Mouse (Mus musculus): ENCODE measurements around the gene Hint1. TPM values are rescaled to one million over a fixed set of nuclear protein-coding genes. Genes with fewer than 3 reads are reported as not detected.

Hint1 gene
- 653 and 677 TPM in 2 replicates for polyA plus RNA-seq (2016; fragmentation: Nextera tagmentation; extraction: Ambion mirVana)

- peak within 1 kb of the TSS; percentile 62 for H3K4me2 ChIP-seq (replicated peaks)
- H3K27ac ChIP-seq: peak within 1 kb of the TSS; percentile 89
- peaks cover 21% of the 10 kb centered on the region for H3K4me1 ChIP-seq
- H3K36me3 ChIP-seq: peaks cover 15% of the 10 kb centered on the region
- H3K4me3 ChIP-seq: peak within 1 kb of the TSS; percentile 76
- peak; percentile 78 for ATAC-seq (ENCODE audit: low FRiP score, low read depth)
- H3K9ac ChIP-seq: peak within 1 kb of the TSS; percentile 91
- under 1% methylated on average over 107 of the region's 107 CpGs for WGBS
- H3K27me3 ChIP-seq (replicated peaks): no peaks in the 10 kb centered on the region
- no peaks in the 10 kb centered on the region for H3K9me3 ChIP-seq
Observed at GRCm38 (mm10) chr11:54866119-54867048, at the start of gene Hint1. Gene Hint1 (plus strand): TSS chr11:54866383.

GRCm38 (mm10) chr11:54817449-54817848 is 48.7 kb upstream of the Hint1 start:
- no peaks in the 10 kb centered on the region for H3K9me3 ChIP-seq
- H3K36me3 ChIP-seq: no peaks in the 10 kb centered on the region
- no peak overlapping the region for H3K27ac ChIP-seq
- H3K4me2 ChIP-seq (replicated peaks): no peak overlapping the region
- WGBS: 71% methylated on average over 4 of the region's 4 CpGs
- no peak for ATAC-seq (ENCODE audit: low FRiP score, low read depth)
- peaks cover 26% of the 10 kb centered on the region; the same call in 1 of the 2 replicates for H3K4me1 ChIP-seq
- H3K9ac ChIP-seq: no peak overlapping the region
- H3K27me3 ChIP-seq (replicated peaks): no peaks in the 10 kb centered on the region
- no peak overlapping the region for H3K4me3 ChIP-seq

GRCm38 (mm10) chr11:54819489-54819888 is 46.7 kb upstream of the Hint1 start:
- Histone ChIP-seq H3K4me2 (replicated peaks) (no peak overlapping the region), H3K27me3 (replicated peaks) (no peaks in the 10 kb centered on the region), H3K9ac (no peak overlapping the region), H3K36me3 (no peaks in the 10 kb centered on the region), H3K4me1 (peaks cover 14% of the 10 kb centered on the region; the same call in 1 of the 2 replicates), H3K27ac (no peak overlapping the region), H3K4me3 (no peak overlapping the region), H3K9me3 (no peaks in the 10 kb centered on the region)
- WGBS: 61% methylated on average over 7 of the region's 7 CpGs
- ATAC-seq (ENCODE audit: low FRiP score, low read depth): no peak

- Histone ChIP-seq H3K27me3 (replicated peaks) (no peaks in the 10 kb centered on the region), H3K4me3 (no peak overlapping the region), H3K9me3 (no peaks in the 10 kb centered on the region), H3K4me1 (peaks cover 7% of the 10 kb centered on the region; the same call in 1 of the 2 replicates), H3K9ac (no peak overlapping the region), H3K27ac (no peak overlapping the region), H3K4me2 (replicated peaks) (no peak overlapping the region), H3K36me3 (no peaks in the 10 kb centered on the region)
- WGBS: 89% methylated on average over 4 of the region's 4 CpGs
- ATAC-seq (ENCODE audit: low FRiP score, low read depth): no peak
Observed at GRCm38 (mm10) chr11:54823467-54823866, 42.7 kb upstream of the Hint1 start.

- Histone ChIP-seq H3K4me3 (no peak overlapping the region), H3K9ac (no peak overlapping the region), H3K4me2 (replicated peaks) (no peak overlapping the region), H3K27me3 (replicated peaks) (no peaks in the 10 kb centered on the region), H3K9me3 (no peaks in the 10 kb centered on the region), H3K36me3 (no peaks in the 10 kb centered on the region), H3K27ac (no peak overlapping the region), H3K4me1 (no peaks in the 10 kb centered on the region; the same call in 1 of the 2 replicates)
- 82% methylated on average over 4 of the region's 4 CpGs for WGBS
- ATAC-seq (ENCODE audit: low FRiP score, low read depth): no peak
Observed at GRCm38 (mm10) chr11:54825774-54826173, 40.4 kb upstream of the Hint1 start.

- ATAC-seq (ENCODE audit: low FRiP score, low read depth): no peak
- Histone ChIP-seq H3K9ac (no peak overlapping the region), H3K9me3 (no peaks in the 10 kb centered on the region), H3K36me3 (no peaks in the 10 kb centered on the region), H3K4me1 (no peaks in the 10 kb centered on the region), H3K27me3 (replicated peaks) (no peaks in the 10 kb centered on the region), H3K4me3 (no peak overlapping the region), H3K4me2 (replicated peaks) (no peak overlapping the region), H3K27ac (no peak overlapping the region)
- WGBS: 86% methylated on average over 8 of the region's 8 CpGs
Observed at GRCm38 (mm10) chr11:54826819-54827218, 39.4 kb upstream of the Hint1 start.

- H3K4me3 ChIP-seq: no peak overlapping the region
- no peaks in the 10 kb centered on the region for H3K4me1 ChIP-seq
- no peak overlapping the region for H3K27ac ChIP-seq
- no peak overlapping the region for H3K9ac ChIP-seq
- no peaks in the 10 kb centered on the region for H3K36me3 ChIP-seq
- WGBS: 91% methylated on average over 4 of the region's 4 CpGs
- H3K27me3 ChIP-seq (replicated peaks): no peaks in the 10 kb centered on the region
- ATAC-seq (ENCODE audit: low FRiP score, low read depth): no peak
- no peak overlapping the region for H3K4me2 ChIP-seq (replicated peaks)
- no peaks in the 10 kb centered on the region for H3K9me3 ChIP-seq
Observed at GRCm38 (mm10) chr11:54833833-54834232, 32.4 kb upstream of the Hint1 start.

- Histone ChIP-seq H3K9me3 (no peaks in the 10 kb centered on the region), H3K4me2 (replicated peaks) (no peak overlapping the region), H3K27ac (no peak overlapping the region), H3K27me3 (replicated peaks) (no peaks in the 10 kb centered on the region), H3K36me3 (peaks cover 1% of the 10 kb centered on the region), H3K4me1 (no peaks in the 10 kb centered on the region), H3K4me3 (no peak overlapping the region), H3K9ac (no peak overlapping the region)
- 59% methylated on average over 2 of the region's 2 CpGs for WGBS
- ATAC-seq (ENCODE audit: low FRiP score, low read depth): no peak
Observed at GRCm38 (mm10) chr11:54834596-54834995, 31.6 kb upstream of the Hint1 start.

GRCm38 (mm10) chr11:54836106-54836505 is 30.1 kb upstream of the Hint1 start:
- H3K4me3 ChIP-seq: no peak overlapping the region
- H3K27ac ChIP-seq: no peak overlapping the region
- ATAC-seq (ENCODE audit: low FRiP score, low read depth): no peak
- no peak overlapping the region for H3K4me2 ChIP-seq (replicated peaks)
- H3K9me3 ChIP-seq: no peaks in the 10 kb centered on the region
- no peaks in the 10 kb centered on the region for H3K4me1 ChIP-seq
- 83% methylated on average over 9 of the region's 9 CpGs for WGBS
- no peak overlapping the region for H3K9ac ChIP-seq
- no peaks in the 10 kb centered on the region for H3K27me3 ChIP-seq (replicated peaks)
- H3K36me3 ChIP-seq: peaks cover 4% of the 10 kb centered on the region

GRCm38 (mm10) chr11:54839696-54840095 is 26.5 kb upstream of the Hint1 start:
- no peak for ATAC-seq (ENCODE audit: low FRiP score, low read depth)
- no peaks in the 10 kb centered on the region for H3K9me3 ChIP-seq
- no peak overlapping the region for H3K4me2 ChIP-seq (replicated peaks)
- H3K9ac ChIP-seq: no peak overlapping the region
- H3K36me3 ChIP-seq: peaks cover 4% of the 10 kb centered on the region
- H3K27ac ChIP-seq: no peak overlapping the region
- no peaks in the 10 kb centered on the region for H3K27me3 ChIP-seq (replicated peaks)
- 0 out of 2 replicates have a peak, but pooled peaks cover 4% of the 10 kb centered on the region for H3K4me1 ChIP-seq
- 91% methylated on average over 4 of the region's 4 CpGs for WGBS
- no peak overlapping the region for H3K4me3 ChIP-seq

- Histone ChIP-seq H3K36me3 (peaks cover 4% of the 10 kb centered on the region), H3K4me3 (no peak overlapping the region), H3K9me3 (no peaks in the 10 kb centered on the region), H3K4me2 (replicated peaks) (no peak overlapping the region), H3K27me3 (replicated peaks) (no peaks in the 10 kb centered on the region), H3K4me1 (peaks cover 16% of the 10 kb centered on the region), H3K27ac (no peak overlapping the region), H3K9ac (no peak overlapping the region)
- no peak for ATAC-seq (ENCODE audit: low FRiP score, low read depth)
- 91% methylated on average over 11 of the region's 11 CpGs for WGBS
Observed at GRCm38 (mm10) chr11:54840891-54841290, 25.3 kb upstream of the Hint1 start.

GRCm38 (mm10) chr11:54844424-54844823 is 21.8 kb upstream of the Hint1 start:
- Histone ChIP-seq H3K4me3 (no peak overlapping the region), H3K9me3 (no peaks in the 10 kb centered on the region), H3K9ac (no peak overlapping the region), H3K36me3 (peaks cover 4% of the 10 kb centered on the region), H3K4me1 (peaks cover 21% of the 10 kb centered on the region), H3K27ac (no peak overlapping the region), H3K4me2 (replicated peaks) (no peak overlapping the region), H3K27me3 (replicated peaks) (no peaks in the 10 kb centered on the region)
- 55% methylated on average over 9 of the region's 9 CpGs for WGBS
- ATAC-seq (ENCODE audit: low FRiP score, low read depth): no peak

All from neural tube, embryonic 12.5 days (tissue).